Mouse (Mus musculus): Measurements from ENCODE around the gene Eno1. TPM values are rescaled to one million over a fixed set of nuclear protein-coding genes. Genes with fewer than 3 reads are reported as not detected.
A peak's percentile ranks its signal among the peaks of the same experiment; 100 is the strongest.

The Eno1 gene
- total RNA-seq, 1 experiment = 824 TPM

- Histone ChIP-seq H3K27ac (ENCODE audit: insufficient read depth, low read depth, low read length, poor library complexity, severe bottlenecking) (peak overlapping the region; percentile 85), H3K9me3 (ENCODE audit: control insufficient read depth, insufficient read depth, low read depth, low read length) (no peaks in the 10 kb centered on the region), H3K4me3 (ENCODE audit: insufficient read depth in 1 of 2, low read depth in 1 of 2, low read length in 2 of 2, poor library complexity in 1 of 2, severe bottlenecking in 1 of 2) (peak overlapping the region; percentile 93 to 98), H3K36me3 (ENCODE audit: control insufficient read depth, insufficient read depth, low read length, poor library complexity, severe bottlenecking) (peaks cover 50% of the 10 kb centered on the region), H3K4me1 (ENCODE audit: control insufficient read depth in 2 of 2, insufficient read depth in 2 of 2, low read length in 2 of 2, poor library complexity in 1 of 2) (peaks cover 7 to 12% of the 10 kb centered on the region in 2 experiments; a peak in 3 of 4 replicates), H3K9ac (ENCODE audit: insufficient read depth, low read depth, low read length, poor library complexity, severe bottlenecking) (peak overlapping the region; percentile 93)
- TF ChIP-seq HCFC1 (IDR thresholded peaks at IDR 0.05; ENCODE audit: borderline replicate concordance, insufficient read depth, low read length) = no peak
- TF ChIP-seq ZC3H11A (IDR thresholded peaks at IDR 0.05; ENCODE audit: borderline replicate concordance, low read depth, low read length) = no peak
- TF ChIP-seq ZNF384 (IDR thresholded peaks at IDR 0.05; ENCODE audit: low read depth, low read length) = no peak
- TF ChIP-seq CHD2 (IDR thresholded peaks at IDR 0.05; ENCODE audit: low read depth, low read length) = no peak
- no peak for TF ChIP-seq MAFK (IDR thresholded peaks at IDR 0.05; ENCODE audit: insufficient read depth, low read depth, low read length)
- in situ Hi-C loops (cut with MboI; ENCODE audit: low sequenced_read_pairs in 2 of 2, unreplicated experiment in 2 of 2) = no loop called here
- no peak for DNase-seq (ENCODE audit: low read depth, low spot score)
Measured at GRCm38 (mm10) chr4:150237636-150238361, 1.3 kb downstream of the Eno1 start.

GRCm38 (mm10) chr4:150238433-150239086 lies 2.0 kb downstream of the Eno1 start:
- Histone ChIP-seq H3K27ac (ENCODE audit: insufficient read depth, low read depth, low read length, poor library complexity, severe bottlenecking) (peak overlapping the region; percentile 85; the same call in 1 of the 2 replicates), H3K4me3 (ENCODE audit: insufficient read depth in 1 of 2, low read depth in 1 of 2, low read length in 2 of 2, poor library complexity in 1 of 2, severe bottlenecking in 1 of 2) (peak overlapping the region; percentile 93 to 98), H3K4me1 (ENCODE audit: control insufficient read depth in 2 of 2, insufficient read depth in 2 of 2, low read length in 2 of 2, poor library complexity in 1 of 2) (peaks cover 7 to 12% of the 10 kb centered on the region in 2 experiments; a peak in 3 of 4 replicates), H3K9me3 (ENCODE audit: control insufficient read depth, insufficient read depth, low read depth, low read length) (no peaks in the 10 kb centered on the region), H3K9ac (ENCODE audit: insufficient read depth, low read depth, low read length, poor library complexity, severe bottlenecking) (peak overlapping the region; percentile 93), H3K36me3 (ENCODE audit: control insufficient read depth, insufficient read depth, low read length, poor library complexity, severe bottlenecking) (peaks cover 58% of the 10 kb centered on the region)
- DNase-seq (ENCODE audit: low read depth, low spot score) = no peak
- no peak for TF ChIP-seq CHD2 (IDR thresholded peaks at IDR 0.05; ENCODE audit: low read depth, low read length)
- no peak for TF ChIP-seq MAFK (IDR thresholded peaks at IDR 0.05; ENCODE audit: insufficient read depth, low read depth, low read length)
- no peak for TF ChIP-seq HCFC1 (IDR thresholded peaks at IDR 0.05; ENCODE audit: borderline replicate concordance, insufficient read depth, low read length)
- TF ChIP-seq ZC3H11A (IDR thresholded peaks at IDR 0.05; ENCODE audit: borderline replicate concordance, low read depth, low read length) = no peak
- no peak for TF ChIP-seq ZNF384 (IDR thresholded peaks at IDR 0.05; ENCODE audit: low read depth, low read length)
- in situ Hi-C loops (cut with MboI; ENCODE audit: low sequenced_read_pairs in 2 of 2, unreplicated experiment in 2 of 2) = no loop called here

GRCm38 (mm10) chr4:150239087-150239480 lies 2.6 kb downstream of the Eno1 start:
- in situ Hi-C loops (cut with MboI; ENCODE audit: low sequenced_read_pairs in 2 of 2, unreplicated experiment in 2 of 2) = no loop called here
- H3K4me3 ChIP-seq (ENCODE audit: insufficient read depth in 1 of 2, low read depth in 1 of 2, low read length in 2 of 2, poor library complexity in 1 of 2, severe bottlenecking in 1 of 2) = peak overlapping the region; percentile 93 to 98
- DNase-seq (ENCODE audit: low read depth, low spot score) = no peak
- peaks cover 7 to 12% of the 10 kb centered on the region in 2 experiments; a peak in 3 of 4 replicates for H3K4me1 ChIP-seq (ENCODE audit: control insufficient read depth in 2 of 2, insufficient read depth in 2 of 2, low read length in 2 of 2, poor library complexity in 1 of 2)
- H3K9ac ChIP-seq (ENCODE audit: insufficient read depth, low read depth, low read length, poor library complexity, severe bottlenecking) = peak overlapping the region; percentile 93
- H3K36me3 ChIP-seq (ENCODE audit: control insufficient read depth, insufficient read depth, low read length, poor library complexity, severe bottlenecking) = peaks cover 63% of the 10 kb centered on the region
- no peak for TF ChIP-seq ZNF384 (IDR thresholded peaks at IDR 0.05; ENCODE audit: low read depth, low read length)
- no peak for TF ChIP-seq HCFC1 (IDR thresholded peaks at IDR 0.05; ENCODE audit: borderline replicate concordance, insufficient read depth, low read length)
- no peak for TF ChIP-seq ZC3H11A (IDR thresholded peaks at IDR 0.05; ENCODE audit: borderline replicate concordance, low read depth, low read length)
- TF ChIP-seq MAFK (IDR thresholded peaks at IDR 0.05; ENCODE audit: insufficient read depth, low read depth, low read length) = no peak
- TF ChIP-seq CHD2 (IDR thresholded peaks at IDR 0.05; ENCODE audit: low read depth, low read length) = no peak
- no peaks in the 10 kb centered on the region for H3K9me3 ChIP-seq (ENCODE audit: control insufficient read depth, insufficient read depth, low read depth, low read length)
- H3K27ac ChIP-seq (ENCODE audit: insufficient read depth, low read depth, low read length, poor library complexity, severe bottlenecking) = peak overlapping the region; percentile 85

- Histone ChIP-seq H3K27ac (ENCODE audit: insufficient read depth, low read depth, low read length, poor library complexity, severe bottlenecking) (peak overlapping the region; percentile 85), H3K4me1 (ENCODE audit: control insufficient read depth in 2 of 2, insufficient read depth in 2 of 2, low read length in 2 of 2, poor library complexity in 1 of 2) (peaks cover 7 to 12% of the 10 kb centered on the region in 2 experiments; a peak in 3 of 4 replicates), H3K9me3 (ENCODE audit: control insufficient read depth, insufficient read depth, low read depth, low read length) (no peaks in the 10 kb centered on the region), H3K9ac (ENCODE audit: insufficient read depth, low read depth, low read length, poor library complexity, severe bottlenecking) (peak overlapping the region; percentile 93), H3K4me3 (ENCODE audit: insufficient read depth in 1 of 2, low read depth in 1 of 2, low read length in 2 of 2, poor library complexity in 1 of 2, severe bottlenecking in 1 of 2) (peak overlapping the region; percentile 93 to 98), H3K36me3 (ENCODE audit: control insufficient read depth, insufficient read depth, low read length, poor library complexity, severe bottlenecking) (peaks cover 67% of the 10 kb centered on the region)
- TF ChIP-seq ZNF384 (IDR thresholded peaks at IDR 0.05; ENCODE audit: low read depth, low read length) (0 out of 2 replicates have a peak, but pooled peaks have one; percentile 33), MAFK (IDR thresholded peaks at IDR 0.05; ENCODE audit: insufficient read depth, low read depth, low read length) (no peak), HCFC1 (IDR thresholded peaks at IDR 0.05; ENCODE audit: borderline replicate concordance, insufficient read depth, low read length) (no peak)
- no peak for DNase-seq (ENCODE audit: low read depth, low spot score)
- in situ Hi-C loops (cut with MboI; ENCODE audit: low sequenced_read_pairs in 2 of 2, unreplicated experiment in 2 of 2) = no loop called here
Measured at GRCm38 (mm10) chr4:150239503-150239902, 3.0 kb downstream of the Eno1 start.
